Mouse (Mus musculus): ENCODE results near the gene Fntb. TPM values are rescaled to one million over a fixed set of nuclear protein-coding genes. Genes with fewer than 3 reads are reported as not detected.

The Fntb gene
- polyA plus RNA-seq (2015; fragmentation: Nextera tagmentation; extraction: Ambion mirVana) = 40.4 and 46.0 TPM in 2 replicates

DNA sequence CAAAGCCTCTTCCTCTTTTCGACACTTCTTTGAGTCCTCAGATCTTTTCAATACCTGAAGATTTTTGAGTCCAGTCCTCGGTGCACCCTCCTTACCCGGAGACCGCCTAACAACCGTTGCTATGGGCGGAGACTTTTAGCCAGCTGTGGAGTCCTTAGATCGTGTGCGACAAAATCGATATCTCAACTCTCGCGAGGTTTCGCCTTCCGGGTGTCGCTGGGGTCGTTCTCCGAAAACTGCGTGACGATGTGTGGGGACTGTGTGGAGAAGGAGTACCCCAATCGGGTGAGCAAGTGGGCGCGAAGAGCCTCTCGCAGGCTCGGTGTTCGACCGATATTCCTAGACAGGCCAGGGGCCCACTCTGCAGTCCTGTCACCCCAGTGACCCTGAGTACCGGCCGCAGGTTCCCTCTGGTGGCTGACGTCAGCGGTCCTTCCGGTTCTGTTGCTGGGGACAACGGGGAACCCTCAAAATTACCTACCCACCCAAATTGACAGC, at the start of gene Fntb, which contains the start of gene Churc1:
Fntb (plus strand) TSS at position 236 of the 498 bp plus-strand sequence.
Churc1 (plus strand) TSS at position 185 of the 498 bp plus-strand sequence.
- 0% methylated on average over 31 of the region's 31 CpGs for WGBS
- peak within 1 kb of the TSS; percentile 84 for H3K27ac ChIP-seq (replicated peaks)
- H3K9ac ChIP-seq = peak within 1 kb of the TSS; percentile 45
- H3K36me3 ChIP-seq = no peaks in the 10 kb centered on the region
- no peaks in the 10 kb centered on the region for H3K9me3 ChIP-seq
- H3K4me2 ChIP-seq = peak within 1 kb of the TSS; percentile 52
- ATAC-seq (ENCODE audit: low FRiP score, low read depth) = peak; percentile 98
- H3K4me3 ChIP-seq = peak within 1 kb of the TSS; percentile 53
- H3K4me1 ChIP-seq (replicated peaks) = peaks cover 17% of the 10 kb centered on the region
- no peaks in the 10 kb centered on the region for H3K27me3 ChIP-seq

- Histone ChIP-seq H3K4me3 (no peak overlapping the region), H3K9me3 (no peaks in the 10 kb centered on the region), H3K4me1 (replicated peaks) (no peaks in the 10 kb centered on the region), H3K9ac (no peak overlapping the region), H3K4me2 (no peak overlapping the region), H3K36me3 (no peaks in the 10 kb centered on the region), H3K27me3 (no peaks in the 10 kb centered on the region), H3K27ac (replicated peaks) (no peak overlapping the region)
- ATAC-seq (ENCODE audit: low FRiP score, low read depth) = no peak
- WGBS = 85% methylated on average over 4 of the region's 4 CpGs
Measured at GRCm38 (mm10) chr12:76718384-76718783, 47.0 kb upstream of the Fntb start.

GRCm38 (mm10) chr12:76720572-76720971, 44.8 kb upstream of the Fntb start:
- no peaks in the 10 kb centered on the region for H3K36me3 ChIP-seq
- no peaks in the 10 kb centered on the region for H3K27me3 ChIP-seq
- ATAC-seq (ENCODE audit: low FRiP score, low read depth) = no peak
- H3K9me3 ChIP-seq = no peaks in the 10 kb centered on the region
- no peak overlapping the region for H3K4me2 ChIP-seq
- no peak overlapping the region for H3K4me3 ChIP-seq
- H3K9ac ChIP-seq = no peak overlapping the region
- no peaks in the 10 kb centered on the region for H3K4me1 ChIP-seq (replicated peaks)
- no peak overlapping the region for H3K27ac ChIP-seq (replicated peaks)

- no peaks in the 10 kb centered on the region for H3K4me1 ChIP-seq (replicated peaks)
- no peaks in the 10 kb centered on the region for H3K36me3 ChIP-seq
- H3K4me3 ChIP-seq = no peak overlapping the region
- no peak overlapping the region for H3K9ac ChIP-seq
- H3K9me3 ChIP-seq = no peaks in the 10 kb centered on the region
- H3K4me2 ChIP-seq = no peak overlapping the region
- H3K27ac ChIP-seq (replicated peaks) = no peak overlapping the region
- no peak for ATAC-seq (ENCODE audit: low FRiP score, low read depth)
- no peaks in the 10 kb centered on the region for H3K27me3 ChIP-seq
- WGBS = 78% methylated on average over 3 of the region's 3 CpGs
Measured at GRCm38 (mm10) chr12:76722026-76722425, 43.4 kb upstream of the Fntb start.

GRCm38 (mm10) chr12:76727955-76728354, 37.4 kb upstream of the Fntb start:
- H3K36me3 ChIP-seq = no peaks in the 10 kb centered on the region
- H3K4me3 ChIP-seq = no peak overlapping the region
- H3K9me3 ChIP-seq = no peaks in the 10 kb centered on the region
- H3K4me2 ChIP-seq = no peak overlapping the region
- ATAC-seq (ENCODE audit: low FRiP score, low read depth) = no peak
- H3K9ac ChIP-seq = no peak overlapping the region
- 90% methylated on average over 4 of the region's 4 CpGs for WGBS
- H3K27ac ChIP-seq (replicated peaks) = no peak overlapping the region
- H3K27me3 ChIP-seq = no peaks in the 10 kb centered on the region
- no peaks in the 10 kb centered on the region for H3K4me1 ChIP-seq (replicated peaks)

GRCm38 (mm10) chr12:76750866-76751459, 14.4 kb upstream of the Fntb start:
- no peak overlapping the region for H3K4me2 ChIP-seq
- H3K4me3 ChIP-seq = no peak overlapping the region
- H3K9me3 ChIP-seq = no peaks in the 10 kb centered on the region
- no peak for ATAC-seq (ENCODE audit: low FRiP score, low read depth)
- no peak overlapping the region for H3K27ac ChIP-seq (replicated peaks)
- no peaks in the 10 kb centered on the region for H3K36me3 ChIP-seq
- H3K27me3 ChIP-seq = no peaks in the 10 kb centered on the region
- 85% methylated on average over 16 of the region's 16 CpGs for WGBS
- H3K4me1 ChIP-seq (replicated peaks) = no peaks in the 10 kb centered on the region
- H3K9ac ChIP-seq = no peak overlapping the region

- 47% methylated on average over 14 of the region's 14 CpGs for WGBS
- Histone ChIP-seq H3K9me3 (no peaks in the 10 kb centered on the region), H3K27ac (replicated peaks) (no peak overlapping the region), H3K27me3 (no peaks in the 10 kb centered on the region), H3K9ac (no peak overlapping the region), H3K36me3 (no peaks in the 10 kb centered on the region), H3K4me1 (replicated peaks) (no peaks in the 10 kb centered on the region), H3K4me2 (0 out of 2 replicates have a peak overlapping the region, but pooled peaks have one; percentile 24), H3K4me3 (no peak overlapping the region)
- ATAC-seq (ENCODE audit: low FRiP score, low read depth) = no peak; the same call in 1 of the 2 replicates
Measured at GRCm38 (mm10) chr12:76752652-76753318, 12.6 kb upstream of the Fntb start.

DNA sequence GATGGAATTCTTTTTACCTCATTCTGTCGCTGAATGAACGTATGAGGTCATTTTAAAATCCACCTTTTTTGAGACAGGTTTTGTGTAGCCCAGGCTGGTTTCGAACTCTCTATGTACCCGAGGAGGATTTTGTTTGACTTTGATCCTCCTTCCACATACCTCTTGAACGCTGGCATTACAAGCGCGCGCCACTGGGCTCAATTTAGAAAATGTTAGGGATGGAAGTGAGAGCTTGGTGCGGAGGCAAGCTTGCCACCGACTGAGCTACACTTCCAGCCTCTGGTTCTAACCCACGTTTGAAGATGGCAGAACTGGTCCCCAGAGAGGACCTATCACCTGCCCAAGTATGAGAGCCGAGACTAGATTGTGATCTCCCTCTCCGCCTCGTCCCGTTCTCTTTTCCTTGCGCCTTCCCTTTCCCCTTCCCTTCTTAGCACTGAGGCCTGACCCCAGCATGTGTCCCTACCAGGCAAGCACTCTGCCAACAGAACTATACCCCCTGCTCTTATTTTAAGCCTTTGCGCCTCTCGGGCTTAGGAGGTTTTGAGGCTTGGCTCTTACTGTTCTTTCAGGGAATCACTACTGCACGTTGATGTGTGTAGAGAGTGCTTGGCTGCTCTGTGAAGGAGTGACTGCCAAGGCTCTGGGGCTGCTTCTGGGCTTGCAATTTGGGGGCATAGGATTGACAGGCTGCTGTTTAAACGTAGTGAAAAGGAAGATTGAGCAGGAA, 677 bp downstream of the Fntb start:
- H3K27me3 ChIP-seq = no peaks in the 10 kb centered on the region
- no peaks in the 10 kb centered on the region for H3K9me3 ChIP-seq
- peaks cover 17% of the 10 kb centered on the region for H3K4me1 ChIP-seq (replicated peaks)
- 28% methylated on average over 20 of the region's 20 CpGs for WGBS
- peak overlapping the region; percentile 52 for H3K4me2 ChIP-seq
- no peaks in the 10 kb centered on the region for H3K36me3 ChIP-seq
- H3K4me3 ChIP-seq = peak overlapping the region; percentile 53
- H3K27ac ChIP-seq (replicated peaks) = peak overlapping the region; percentile 84
- peak; percentile 66 for ATAC-seq (ENCODE audit: low FRiP score, low read depth)
- peak overlapping the region; percentile 45 for H3K9ac ChIP-seq

GRCm38 (mm10) chr12:76770841-76771500, 5.6 kb downstream of the Fntb start:
- H3K9me3 ChIP-seq = no peaks in the 10 kb centered on the region
- WGBS = 91% methylated on average over 5 of the region's 5 CpGs
- H3K36me3 ChIP-seq = no peaks in the 10 kb centered on the region
- H3K4me1 ChIP-seq (replicated peaks) = peaks cover 8% of the 10 kb centered on the region
- no peaks in the 10 kb centered on the region for H3K27me3 ChIP-seq
- H3K4me3 ChIP-seq = no peak overlapping the region
- H3K27ac ChIP-seq (replicated peaks) = no peak overlapping the region
- no peak for ATAC-seq (ENCODE audit: low FRiP score, low read depth)
- H3K9ac ChIP-seq = no peak overlapping the region
- no peak overlapping the region for H3K4me2 ChIP-seq

- no peak overlapping the region for H3K4me2 ChIP-seq
- H3K27me3 ChIP-seq = no peaks in the 10 kb centered on the region
- H3K4me3 ChIP-seq = no peak overlapping the region
- H3K9ac ChIP-seq = no peak overlapping the region
- peaks cover 2% of the 10 kb centered on the region for H3K4me1 ChIP-seq (replicated peaks)
- ATAC-seq (ENCODE audit: low FRiP score, low read depth) = no peak
- no peaks in the 10 kb centered on the region for H3K9me3 ChIP-seq
- H3K36me3 ChIP-seq = no peaks in the 10 kb centered on the region
- H3K27ac ChIP-seq (replicated peaks) = no peak overlapping the region
- WGBS = 90% methylated on average over 5 of the region's 5 CpGs
Measured at GRCm38 (mm10) chr12:76771540-76771939, 6.2 kb downstream of the Fntb start.

GRCm38 (mm10) chr12:76774652-76775051, 9.3 kb downstream of the Fntb start:
- H3K36me3 ChIP-seq = no peaks in the 10 kb centered on the region
- H3K9ac ChIP-seq = no peak overlapping the region
- ATAC-seq (ENCODE audit: low FRiP score, low read depth) = no peak
- no peaks in the 10 kb centered on the region for H3K9me3 ChIP-seq
- H3K27ac ChIP-seq (replicated peaks) = no peak overlapping the region
- no peaks in the 10 kb centered on the region for H3K27me3 ChIP-seq
- WGBS = 81% methylated on average over 3 of the region's 3 CpGs
- no peak overlapping the region for H3K4me2 ChIP-seq
- H3K4me3 ChIP-seq = no peak overlapping the region
- no peaks in the 10 kb centered on the region for H3K4me1 ChIP-seq (replicated peaks)

All from hindbrain, embryonic 15.5 days (tissue).